Mouse (Mus musculus): ENCODE results near the gene Sh2d2a. TPM values are rescaled to one million over a fixed set of nuclear protein-coding genes. Genes with fewer than 3 reads are reported as not detected.
A peak's percentile ranks its signal among the peaks of the same experiment; 100 is the strongest.

The Sh2d2a gene
- not detected in 2 replicates for polyA plus RNA-seq (2014; fragmentation: Nextera tagmentation; extraction: Ambion mirVana)

DNA sequence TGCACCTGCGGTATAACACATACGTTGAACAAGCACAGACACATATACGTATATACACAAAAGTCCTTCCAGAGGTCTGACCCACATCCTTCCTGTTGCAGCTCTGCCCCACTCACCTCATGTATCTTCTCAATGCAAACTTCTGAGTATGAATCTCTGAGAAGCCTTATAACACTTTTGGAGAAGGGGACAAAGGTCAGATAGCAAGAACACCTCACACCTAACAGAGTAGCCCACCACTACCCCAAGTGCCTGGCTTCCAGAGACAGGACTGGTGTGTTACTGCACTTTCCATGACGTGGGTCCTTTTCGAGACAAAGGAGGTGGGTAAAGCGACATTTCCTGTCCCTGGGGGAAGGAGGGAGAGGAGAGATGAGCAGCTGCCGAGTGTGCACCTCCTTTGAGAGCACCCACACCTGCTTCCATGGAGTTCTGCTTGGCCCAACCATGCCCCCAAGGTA is at the start of gene Sh2d2a:
Gene Sh2d2a (plus strand): TSS at position 106 of the 461 bp plus-strand sequence.
- no peaks in the 10 kb centered on the region for H3K36me3 ChIP-seq (ENCODE audit: control insufficient read depth, insufficient read depth, low read length)
- no peaks in the 10 kb centered on the region for H3K27me3 ChIP-seq (ENCODE audit: control insufficient read depth, insufficient read depth, low read length)
- H3K4me1 ChIP-seq (ENCODE audit: control insufficient read depth, insufficient read depth, low read length): no peaks in the 10 kb centered on the region
- DNase-seq (ENCODE audit: low spot score) (no peak), ATAC-seq (ENCODE audit: insufficient number of reproducible peaks, low FRiP score, low TSS enrichment, low read depth) (no peak)
- no peak within 1 kb of the TSS for H3K4me3 ChIP-seq (ENCODE audit: low read depth, low read length)
- H3K9me3 ChIP-seq (ENCODE audit: control insufficient read depth, low read length): no peaks in the 10 kb centered on the region
- H3K27ac ChIP-seq (replicated peaks; ENCODE audit: low read depth, low read length): no peak within 1 kb of the TSS
- no peak within 1 kb of the TSS for H3K9ac ChIP-seq (ENCODE audit: low read length)
- no peak within 1 kb of the TSS for H3K4me2 ChIP-seq (ENCODE audit: low read depth, severe bottlenecking)
- WGBS: 76% methylated on average over 7 of the region's 7 CpGs

DNA sequence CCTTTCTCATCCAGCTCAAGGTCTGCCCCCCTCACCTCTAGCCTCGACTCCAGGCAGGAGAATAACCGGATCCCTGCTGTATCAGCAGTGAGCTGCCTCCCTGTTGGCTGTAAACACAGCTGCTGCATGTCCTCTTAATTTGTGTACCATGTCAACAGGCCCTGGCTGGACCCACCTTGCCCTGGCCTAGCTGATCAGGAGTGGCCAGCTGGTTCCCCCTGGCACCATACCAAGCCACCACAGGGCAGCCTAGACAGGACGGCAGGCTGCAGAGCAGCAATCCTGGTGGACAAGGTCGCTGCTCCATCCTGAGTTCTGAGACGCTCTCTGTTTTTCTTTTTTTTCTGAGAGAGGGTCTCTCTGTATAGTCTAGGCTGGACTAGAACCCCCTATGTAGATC is 44.9 kb upstream of the Sh2d2a start:
- WGBS: 74% methylated on average over 5 of the region's 5 CpGs

DNA sequence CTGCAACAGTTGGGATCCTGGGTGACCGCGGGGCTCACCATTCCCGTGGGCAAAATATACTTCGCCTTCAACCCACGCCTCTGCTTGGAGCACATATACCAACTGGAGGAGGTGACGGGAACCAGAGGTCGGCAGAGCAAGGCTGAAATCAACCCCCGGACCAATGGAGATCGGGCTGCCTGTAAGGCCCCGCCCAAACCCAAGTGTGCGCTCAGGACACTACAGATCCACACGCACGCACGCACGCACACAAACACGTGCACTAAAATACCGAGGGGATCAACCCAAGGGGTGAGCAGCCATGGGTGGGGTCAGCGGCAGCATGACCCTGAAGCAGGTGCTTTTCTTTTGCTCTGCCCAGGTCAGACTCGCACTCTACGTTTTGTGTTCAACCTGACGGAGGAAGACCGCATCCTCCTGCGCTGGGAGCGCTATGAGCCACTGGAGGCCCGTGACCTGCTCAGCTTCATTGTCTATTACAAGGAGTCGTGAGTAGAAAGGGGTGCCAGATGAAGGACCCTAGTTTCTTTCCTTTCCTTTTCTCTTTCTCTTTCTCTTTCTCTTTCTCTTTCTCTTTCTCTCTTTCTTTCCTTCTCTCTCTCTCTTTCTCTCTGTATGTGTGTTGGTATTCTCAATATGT is 42.4 kb upstream of the Sh2d2a start:
- H3K36me3 ChIP-seq (ENCODE audit: control insufficient read depth, insufficient read depth, low read length): no peaks in the 10 kb centered on the region
- 0 out of 2 replicates have a peak, but pooled peaks cover 6% of the 10 kb centered on the region for H3K4me1 ChIP-seq (ENCODE audit: control insufficient read depth, insufficient read depth, low read length)
- 0 out of 2 replicates have a peak overlapping the region, but pooled peaks have one; percentile 3 for H3K4me3 ChIP-seq (ENCODE audit: low read depth, low read length)
- DNase-seq (ENCODE audit: low spot score): no peak
- H3K27me3 ChIP-seq (ENCODE audit: control insufficient read depth, insufficient read depth, low read length): peaks cover 74% of the 10 kb centered on the region
- WGBS: 5% methylated on average over 26 of the region's 26 CpGs
- H3K27ac ChIP-seq (replicated peaks; ENCODE audit: low read depth, low read length): no peak overlapping the region
- peak overlapping the region; percentile 31; the same call in 1 of the 2 replicates for H3K4me2 ChIP-seq (ENCODE audit: low read depth, severe bottlenecking)
- H3K9ac ChIP-seq (ENCODE audit: low read length): peak overlapping the region; percentile 12; the same call in 1 of the 2 replicates
- 0 out of 2 replicates have a peak, but pooled peaks have one; percentile 13 for ATAC-seq (ENCODE audit: insufficient number of reproducible peaks, low FRiP score, low TSS enrichment, low read depth)
- no peaks in the 10 kb centered on the region for H3K9me3 ChIP-seq (ENCODE audit: control insufficient read depth, low read length)

More for the DNA sequence above, 44.9 kb upstream of the Sh2d2a start:
- Histone ChIP-seq H3K4me3 (ENCODE audit: low read depth, low read length) (no peak overlapping the region), H3K9ac (ENCODE audit: low read length) (no peak overlapping the region), H3K4me1 (ENCODE audit: control insufficient read depth, insufficient read depth, low read length) (peaks cover 10% of the 10 kb centered on the region; the same call in 1 of the 2 replicates), H3K27me3 (ENCODE audit: control insufficient read depth, insufficient read depth, low read length) (peaks cover 79% of the 10 kb centered on the region), H3K4me2 (ENCODE audit: low read depth, severe bottlenecking) (no peak overlapping the region), H3K27ac (replicated peaks; ENCODE audit: low read depth, low read length) (no peak overlapping the region), H3K9me3 (ENCODE audit: control insufficient read depth, low read length) (no peaks in the 10 kb centered on the region), H3K36me3 (ENCODE audit: control insufficient read depth, insufficient read depth, low read length) (no peaks in the 10 kb centered on the region)
- no peak for DNase-seq (ENCODE audit: low spot score)
- no peak for ATAC-seq (ENCODE audit: insufficient number of reproducible peaks, low FRiP score, low TSS enrichment, low read depth)

DNA sequence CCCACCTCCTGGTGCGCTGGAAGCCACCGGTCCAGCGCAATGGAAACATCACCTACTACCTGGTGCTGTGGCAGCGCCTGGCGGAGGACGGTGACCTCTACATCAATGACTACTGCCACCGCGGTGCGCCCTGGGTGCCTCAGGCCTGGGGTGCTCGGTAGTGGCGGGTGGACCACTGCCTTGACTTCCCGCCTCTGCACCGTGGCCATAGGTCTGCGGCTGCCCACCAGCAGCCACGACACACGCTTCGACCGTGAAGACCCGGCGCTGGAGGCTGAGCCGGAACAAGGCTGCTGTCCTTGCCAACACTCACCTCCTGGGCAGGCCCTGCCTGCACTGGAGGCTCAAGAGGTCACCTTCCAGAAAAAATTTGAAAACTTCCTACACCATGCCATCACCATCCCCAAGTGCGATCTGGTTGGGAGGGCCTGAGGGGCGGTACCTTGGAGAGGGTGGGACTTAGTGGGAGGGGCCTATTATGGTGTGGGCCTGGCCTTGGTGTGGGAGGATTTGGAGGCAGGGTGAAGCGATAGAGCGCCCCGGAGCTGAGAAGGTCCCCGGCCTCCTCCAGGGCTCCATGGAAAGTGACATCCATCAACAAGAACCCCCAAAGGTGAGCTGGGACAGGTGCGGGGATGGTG is 37.1 kb upstream of the Sh2d2a start:
- Histone ChIP-seq H3K36me3 (ENCODE audit: control insufficient read depth, insufficient read depth, low read length) (no peaks in the 10 kb centered on the region), H3K4me2 (ENCODE audit: low read depth, severe bottlenecking) (peak overlapping the region; percentile 29), H3K9me3 (ENCODE audit: control insufficient read depth, low read length) (no peaks in the 10 kb centered on the region), H3K4me1 (ENCODE audit: control insufficient read depth, insufficient read depth, low read length) (peaks cover 4% of the 10 kb centered on the region; the same call in 1 of the 2 replicates), H3K4me3 (ENCODE audit: low read depth, low read length) (no peak overlapping the region; the same call in 1 of the 2 replicates), H3K27ac (replicated peaks; ENCODE audit: low read depth, low read length) (no peak overlapping the region), H3K27me3 (ENCODE audit: control insufficient read depth, insufficient read depth, low read length) (peaks cover 60% of the 10 kb centered on the region), H3K9ac (ENCODE audit: low read length) (no peak overlapping the region)
- WGBS: 3% methylated on average over 28 of the region's 28 CpGs
- DNase-seq (ENCODE audit: low spot score): peak; percentile 32
- ATAC-seq (ENCODE audit: insufficient number of reproducible peaks, low FRiP score, low TSS enrichment, low read depth): peak; percentile 37; the same call in 1 of the 2 replicates

DNA sequence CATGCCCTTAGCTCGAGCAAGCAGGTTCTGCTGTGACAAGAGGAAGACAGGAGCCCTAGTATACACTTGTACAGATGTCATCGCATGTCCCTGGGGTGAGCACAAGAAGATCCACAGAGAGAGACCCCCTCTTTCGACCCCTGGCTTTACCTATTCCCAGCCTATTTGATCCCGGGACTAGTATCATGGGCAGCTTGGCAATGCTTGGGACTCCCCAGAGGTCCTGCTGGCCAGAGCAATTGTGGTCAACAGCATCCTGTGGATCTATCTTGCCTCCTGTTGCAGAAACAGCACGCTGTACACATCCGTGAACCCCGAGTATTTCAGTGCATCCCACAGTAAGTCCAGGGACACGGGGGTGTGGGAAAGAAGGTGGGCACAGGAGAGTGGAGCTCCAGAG is 35.3 kb upstream of the Sh2d2a start:
- WGBS: 83% methylated on average over 8 of the region's 8 CpGs
- no peak for ATAC-seq (ENCODE audit: insufficient number of reproducible peaks, low FRiP score, low TSS enrichment, low read depth)

DNA sequence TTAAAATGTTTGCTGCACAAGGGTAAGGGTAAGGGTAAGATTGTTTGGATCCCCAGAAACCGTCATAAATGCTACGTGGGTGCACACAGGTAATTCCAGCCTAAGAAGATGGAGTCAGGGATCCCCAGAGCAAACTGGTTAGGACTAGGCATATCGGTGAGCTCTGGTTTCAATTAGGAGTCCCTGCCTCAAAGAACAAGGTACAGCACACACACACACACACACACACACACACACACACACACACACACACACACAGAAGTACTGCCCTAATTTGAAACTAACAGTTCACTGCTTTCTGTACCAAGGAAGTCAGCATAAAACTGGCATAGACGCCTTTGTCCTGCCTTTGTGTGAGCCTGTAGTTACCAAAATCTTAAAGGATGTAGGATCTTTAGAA is 34.1 kb upstream of the Sh2d2a start:
- Histone ChIP-seq H3K4me2 (ENCODE audit: low read depth, severe bottlenecking) (no peak overlapping the region), H3K9me3 (ENCODE audit: control insufficient read depth, low read length) (no peaks in the 10 kb centered on the region), H3K9ac (ENCODE audit: low read length) (no peak overlapping the region), H3K27ac (replicated peaks; ENCODE audit: low read depth, low read length) (no peak overlapping the region), H3K4me1 (ENCODE audit: control insufficient read depth, insufficient read depth, low read length) (peaks cover 6% of the 10 kb centered on the region; the same call in 1 of the 2 replicates), H3K27me3 (ENCODE audit: control insufficient read depth, insufficient read depth, low read length) (peaks cover 48% of the 10 kb centered on the region), H3K4me3 (ENCODE audit: low read depth, low read length) (no peak overlapping the region), H3K36me3 (ENCODE audit: control insufficient read depth, insufficient read depth, low read length) (no peaks in the 10 kb centered on the region)
- ATAC-seq (ENCODE audit: insufficient number of reproducible peaks, low FRiP score, low TSS enrichment, low read depth): no peak
- 45% methylated on average over 4 of the region's 4 CpGs for WGBS
- peak; percentile 28 for DNase-seq (ENCODE audit: low spot score)

More for the DNA sequence above, 35.3 kb upstream of the Sh2d2a start:
- DNase-seq (ENCODE audit: low spot score): no peak
- no peaks in the 10 kb centered on the region for H3K36me3 ChIP-seq (ENCODE audit: control insufficient read depth, insufficient read depth, low read length)
- no peak overlapping the region for H3K4me2 ChIP-seq (ENCODE audit: low read depth, severe bottlenecking)
- no peaks in the 10 kb centered on the region for H3K9me3 ChIP-seq (ENCODE audit: control insufficient read depth, low read length)
- H3K27ac ChIP-seq (replicated peaks; ENCODE audit: low read depth, low read length): no peak overlapping the region
- no peak overlapping the region for H3K9ac ChIP-seq (ENCODE audit: low read length)
- peaks cover 4% of the 10 kb centered on the region; the same call in 1 of the 2 replicates for H3K4me1 ChIP-seq (ENCODE audit: control insufficient read depth, insufficient read depth, low read length)
- peaks cover 51% of the 10 kb centered on the region for H3K27me3 ChIP-seq (ENCODE audit: control insufficient read depth, insufficient read depth, low read length)
- no peak overlapping the region for H3K4me3 ChIP-seq (ENCODE audit: low read depth, low read length)

DNA sequence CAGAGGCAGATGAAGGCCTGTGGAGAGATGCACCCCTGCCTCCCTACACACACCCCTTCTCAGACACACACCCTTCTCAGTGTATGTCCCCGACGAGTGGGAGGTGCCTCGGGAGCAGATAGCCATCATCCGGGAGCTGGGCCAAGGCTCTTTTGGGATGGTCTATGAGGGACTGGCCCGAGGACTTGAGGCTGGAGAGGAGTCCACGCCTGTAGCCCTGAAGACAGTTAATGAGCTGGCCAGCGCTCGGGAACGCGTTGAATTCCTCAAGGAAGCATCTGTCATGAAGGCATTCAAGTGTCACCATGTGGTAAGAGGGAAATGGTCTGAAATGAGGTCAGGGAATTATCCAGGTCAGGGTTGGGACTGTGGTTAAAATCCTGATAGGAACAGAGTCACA is 33.7 kb upstream of the Sh2d2a start:
- Histone ChIP-seq H3K27me3 (ENCODE audit: control insufficient read depth, insufficient read depth, low read length) (peaks cover 45% of the 10 kb centered on the region), H3K4me3 (ENCODE audit: low read depth, low read length) (no peak overlapping the region), H3K4me1 (ENCODE audit: control insufficient read depth, insufficient read depth, low read length) (peaks cover 6% of the 10 kb centered on the region; the same call in 1 of the 2 replicates), H3K27ac (replicated peaks; ENCODE audit: low read depth, low read length) (no peak overlapping the region), H3K36me3 (ENCODE audit: control insufficient read depth, insufficient read depth, low read length) (no peaks in the 10 kb centered on the region), H3K9ac (ENCODE audit: low read length) (no peak overlapping the region), H3K4me2 (ENCODE audit: low read depth, severe bottlenecking) (no peak overlapping the region), H3K9me3 (ENCODE audit: control insufficient read depth, low read length) (no peaks in the 10 kb centered on the region)
- ATAC-seq (ENCODE audit: insufficient number of reproducible peaks, low FRiP score, low TSS enrichment, low read depth) (no peak), DNase-seq (ENCODE audit: low spot score) (no peak)
- WGBS: 53% methylated on average over 10 of the region's 10 CpGs

DNA sequence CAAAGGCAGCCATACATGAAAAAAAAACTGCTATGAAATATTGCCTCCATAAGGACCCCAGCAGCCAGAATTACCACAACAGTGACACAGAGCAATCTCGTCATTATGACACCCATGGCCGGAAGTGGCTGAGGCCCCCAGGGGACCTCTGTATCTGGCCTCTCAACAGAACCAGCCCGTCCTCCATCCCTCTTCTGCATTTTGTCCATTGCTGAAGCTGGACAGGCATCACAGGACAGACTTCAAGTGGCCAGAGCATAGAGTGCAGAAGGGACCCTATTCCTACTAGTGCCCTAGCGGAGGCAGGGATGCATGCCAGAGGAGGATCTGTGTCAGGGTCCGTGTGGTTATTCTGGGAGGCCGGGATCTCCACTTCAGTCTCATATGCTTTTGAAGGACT is 30.4 kb upstream of the Sh2d2a start:
- WGBS: 66% methylated on average over 6 of the region's 6 CpGs
- Histone ChIP-seq H3K27ac (replicated peaks; ENCODE audit: low read depth, low read length) (no peak overlapping the region), H3K27me3 (ENCODE audit: control insufficient read depth, insufficient read depth, low read length) (peaks cover 14% of the 10 kb centered on the region)

More for the DNA sequence above, 30.4 kb upstream of the Sh2d2a start:
- Histone ChIP-seq H3K36me3 (ENCODE audit: control insufficient read depth, insufficient read depth, low read length) (no peaks in the 10 kb centered on the region), H3K4me2 (ENCODE audit: low read depth, severe bottlenecking) (no peak overlapping the region), H3K9me3 (ENCODE audit: control insufficient read depth, low read length) (no peaks in the 10 kb centered on the region), H3K4me3 (ENCODE audit: low read depth, low read length) (no peak overlapping the region), H3K9ac (ENCODE audit: low read length) (no peak overlapping the region; the same call in 1 of the 2 replicates), H3K4me1 (ENCODE audit: control insufficient read depth, insufficient read depth, low read length) (0 out of 2 replicates have a peak, but pooled peaks cover 3% of the 10 kb centered on the region)
- DNase-seq (ENCODE audit: low spot score) (no peak), ATAC-seq (ENCODE audit: insufficient number of reproducible peaks, low FRiP score, low TSS enrichment, low read depth) (no peak)
